Mouse (Mus musculus): ENCODE results near the gene Dab2ip. TPM values are rescaled to one million over a fixed set of nuclear protein-coding genes. Genes with fewer than 3 reads are reported as not detected.

Dab2ip gene
- total RNA-seq, 1 experiment from 2014 or later: 137 TPM

DNA sequence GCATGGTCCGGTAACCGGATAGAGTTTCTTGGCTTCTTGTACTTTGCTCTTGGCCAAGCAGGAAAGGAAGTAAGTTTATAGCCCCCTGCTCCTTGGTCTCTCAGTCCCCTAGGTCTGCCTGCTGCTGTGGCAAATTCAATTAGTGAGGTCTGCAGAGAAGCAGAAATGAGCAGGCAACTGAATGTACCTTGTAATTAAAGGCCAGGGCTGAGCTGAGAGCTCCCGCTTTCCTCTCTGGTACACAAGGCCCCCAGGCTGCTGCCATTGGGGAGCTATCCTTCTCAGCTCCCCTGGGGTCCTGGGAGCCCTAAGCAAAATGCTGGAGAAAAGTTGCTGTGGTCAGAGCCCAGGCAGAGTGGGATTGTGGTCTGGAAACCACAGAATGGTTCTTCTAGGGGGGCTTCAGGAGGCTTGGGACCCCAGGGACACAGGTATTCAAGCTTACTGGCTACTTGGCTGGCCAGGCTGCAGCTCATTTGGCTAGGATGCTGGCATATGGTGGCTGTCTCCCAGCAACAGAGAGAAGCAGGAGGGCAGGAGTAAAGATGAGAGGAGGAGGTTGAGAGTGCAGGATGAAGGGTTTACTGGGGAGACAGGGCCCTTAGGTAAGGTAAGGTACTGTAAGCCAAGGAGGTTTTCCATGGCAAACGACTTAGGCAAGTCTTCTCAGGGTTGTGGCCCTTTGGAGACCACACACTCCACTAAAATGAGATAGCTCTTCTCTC, 922 bp downstream of the Dab2ip start:
- no peak for DNase-seq

DNA sequence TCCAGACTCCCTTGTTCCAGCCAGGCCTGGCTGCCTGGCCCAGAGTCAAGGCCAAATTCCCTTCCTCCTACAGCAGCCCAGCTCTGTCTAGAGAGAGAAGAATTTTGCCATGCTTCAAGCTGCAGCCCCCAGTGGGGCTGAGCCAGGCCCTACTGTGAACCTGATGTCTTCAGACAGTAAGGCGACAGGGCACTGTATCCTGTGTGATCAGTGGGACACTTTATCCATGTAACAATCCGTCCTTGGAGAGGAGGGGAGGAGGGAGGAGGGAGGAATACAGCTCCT, 1.4 kb downstream of the Dab2ip start:
- DNase-seq: peak; percentile 51

DNA sequence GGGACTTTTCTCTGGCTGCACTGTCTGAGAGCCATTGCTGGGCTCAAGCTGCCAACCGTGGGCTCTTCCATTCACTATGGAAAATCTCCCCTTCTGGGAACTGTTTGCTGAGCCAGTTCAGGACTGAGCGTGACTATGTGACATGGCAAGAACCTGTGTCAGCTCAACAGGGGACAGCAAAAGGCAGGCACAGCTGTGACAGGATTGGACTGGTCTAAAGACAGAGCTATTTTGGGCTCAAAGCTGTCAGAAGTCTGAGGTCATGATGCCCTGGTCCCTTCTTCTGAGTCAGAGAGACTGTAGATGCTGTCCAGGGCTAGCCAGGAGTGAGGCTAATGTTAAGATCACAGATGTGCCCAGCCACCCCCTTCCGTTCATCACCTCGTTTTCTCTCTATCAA, 5.7 kb downstream of the Dab2ip start:
- DNase-seq: no peak

DNA sequence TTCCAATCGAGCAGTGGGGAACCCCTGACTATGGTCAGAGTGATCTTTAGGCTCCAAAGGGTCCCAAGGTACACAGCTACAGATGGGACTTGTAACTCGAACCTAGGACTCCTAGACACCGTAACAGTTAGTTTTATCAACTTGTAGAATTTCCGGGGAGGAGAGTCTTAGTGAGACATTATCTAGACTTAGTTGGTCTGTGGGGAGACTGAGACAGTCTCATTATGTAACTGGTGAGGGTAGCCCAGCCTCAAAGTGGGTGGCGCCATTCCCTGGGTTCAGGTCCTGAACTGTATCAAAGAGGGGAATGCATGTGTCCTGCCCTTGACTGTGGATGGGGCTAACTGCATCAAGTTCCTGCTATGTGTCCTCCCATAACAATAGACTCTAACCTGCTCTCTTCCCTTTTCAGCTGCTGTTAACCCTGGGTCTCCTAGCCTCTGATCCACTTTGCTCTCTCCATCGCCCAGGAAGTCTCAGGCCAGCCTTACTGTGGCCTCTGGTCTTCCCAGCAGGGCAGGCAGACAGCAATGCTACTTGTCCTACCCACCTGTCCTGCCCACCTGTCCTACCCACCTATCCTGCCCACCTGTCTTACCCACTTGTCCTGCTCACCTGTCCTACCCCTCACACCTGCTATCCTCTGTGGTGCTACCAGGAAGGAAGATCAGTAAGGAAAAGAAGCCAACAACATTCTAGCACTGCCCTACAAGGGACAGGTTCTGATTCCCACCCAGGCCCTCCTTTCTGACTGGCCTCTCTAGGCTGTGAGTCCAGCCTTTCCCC, 7.2 kb downstream of the Dab2ip start:
- DNase-seq: no peak

DNA sequence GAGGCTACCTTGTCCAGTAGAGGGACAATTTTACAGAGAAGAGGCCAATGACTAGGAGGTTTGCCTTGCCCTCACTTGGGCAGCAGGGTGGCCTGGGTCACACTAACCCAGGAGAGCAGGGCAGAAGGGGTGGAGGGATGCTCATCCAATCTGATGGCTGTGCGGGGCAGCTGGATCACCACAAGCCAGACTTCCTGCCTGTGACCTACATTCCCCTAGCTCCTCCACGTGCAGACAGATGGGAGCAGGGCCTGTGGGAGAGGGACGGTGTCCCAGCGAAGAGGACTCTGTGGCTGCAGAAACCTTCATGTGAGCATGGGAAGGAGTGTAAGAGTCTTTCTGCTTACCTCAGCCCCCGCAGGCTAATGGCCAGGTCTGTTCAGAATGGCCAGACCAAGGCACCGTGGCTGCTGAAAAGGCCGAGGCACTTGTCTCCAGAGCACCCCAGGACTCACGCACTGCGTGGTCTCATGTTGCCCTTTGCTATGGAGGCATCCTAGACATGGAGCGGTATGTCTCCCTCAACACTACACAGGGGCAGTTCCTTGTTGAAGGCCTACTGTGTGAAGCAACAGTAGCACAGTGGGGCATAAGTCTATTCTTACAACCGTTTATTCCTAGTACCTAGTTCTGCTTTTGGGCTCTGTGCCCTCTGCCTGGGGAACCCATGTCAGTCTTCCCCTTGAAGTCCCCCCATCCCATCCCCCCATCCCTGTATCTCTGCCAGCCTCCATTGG, 9.1 kb downstream of the Dab2ip start:
- no peak for DNase-seq

DNA sequence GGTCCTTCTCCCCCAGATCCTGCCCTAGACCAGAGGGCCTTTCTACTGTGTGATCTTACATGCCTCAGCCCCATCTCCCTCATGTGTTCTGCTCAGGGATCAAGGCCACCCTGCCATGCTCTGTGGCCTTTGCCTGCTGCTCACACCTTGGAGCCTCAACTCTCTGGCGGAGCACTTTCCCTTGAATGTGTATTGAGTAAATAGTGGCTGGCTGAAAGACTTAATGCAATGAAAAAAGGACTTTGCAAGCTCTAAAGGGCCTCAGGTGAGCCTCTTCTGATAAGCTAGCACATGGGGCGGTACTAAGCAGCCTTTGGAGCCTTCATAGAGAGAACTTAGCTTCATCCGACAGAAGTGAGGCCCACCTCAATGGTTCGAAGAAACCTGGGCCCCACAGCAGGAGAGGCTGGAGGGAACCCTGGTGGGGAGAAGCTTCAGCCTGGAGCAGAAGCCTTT, 9.7 kb downstream of the Dab2ip start:
- DNase-seq: no peak

DNA sequence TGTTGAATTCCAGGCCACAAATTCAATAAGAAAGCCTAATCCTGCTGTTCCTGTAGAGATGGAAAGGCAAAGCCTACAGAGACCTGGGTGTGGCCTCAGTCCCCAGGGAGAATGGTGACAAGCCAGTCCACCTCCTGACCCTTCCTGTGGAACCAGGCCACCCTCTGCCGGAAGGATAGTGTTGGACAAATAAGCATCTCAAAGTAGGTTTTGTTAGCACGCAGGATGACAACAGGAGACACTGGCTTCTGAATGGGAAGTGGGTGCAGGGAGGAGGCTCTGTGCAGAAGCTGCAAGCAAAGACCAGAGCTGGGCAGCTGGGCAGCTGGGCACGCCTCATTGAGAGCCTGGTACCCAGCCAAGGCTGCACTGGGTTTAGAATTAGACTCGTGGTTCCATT, 12.7 kb downstream of the Dab2ip start:
- no peak for DNase-seq

DNA sequence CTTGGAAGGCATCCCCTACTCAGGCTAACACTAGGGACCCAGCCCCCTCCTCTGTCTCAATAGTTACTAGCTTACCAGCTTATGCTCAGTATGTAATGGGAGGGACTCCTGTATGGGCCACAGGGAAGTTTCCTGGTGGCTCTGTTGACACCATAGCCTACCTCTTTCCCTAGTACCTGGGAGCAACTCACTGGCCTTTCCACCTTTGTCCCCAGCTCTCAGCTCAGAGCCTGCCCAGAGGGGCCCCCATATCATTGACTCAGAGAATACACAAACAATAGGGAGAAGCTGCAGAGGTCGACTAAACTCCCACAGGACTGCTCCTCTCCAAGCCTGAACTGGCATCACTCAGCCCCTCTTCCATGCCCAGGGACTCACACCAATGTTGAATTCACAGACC, 16.6 kb downstream of the Dab2ip start:
- DNase-seq: no peak

DNA sequence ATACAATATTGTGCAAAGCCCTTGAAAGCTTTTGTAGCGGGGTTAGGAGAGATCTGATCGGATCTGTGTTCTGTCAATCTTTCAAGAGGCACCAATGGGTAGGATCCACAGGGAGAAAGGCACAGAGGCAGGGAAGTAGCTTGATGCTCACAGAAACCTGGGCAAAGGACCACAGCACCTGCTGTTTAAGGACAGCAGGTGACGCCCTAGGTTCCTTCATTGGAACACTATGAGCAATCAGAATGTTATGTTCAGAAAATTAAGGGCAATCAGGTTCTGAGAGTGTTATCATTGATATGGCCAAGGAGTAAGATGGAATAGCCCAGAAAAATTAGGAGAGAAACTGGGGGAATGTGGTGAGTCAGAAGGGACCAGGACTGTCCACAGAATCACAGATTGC, 18.6 kb downstream of the Dab2ip start:
- DNase-seq: no peak

DNA sequence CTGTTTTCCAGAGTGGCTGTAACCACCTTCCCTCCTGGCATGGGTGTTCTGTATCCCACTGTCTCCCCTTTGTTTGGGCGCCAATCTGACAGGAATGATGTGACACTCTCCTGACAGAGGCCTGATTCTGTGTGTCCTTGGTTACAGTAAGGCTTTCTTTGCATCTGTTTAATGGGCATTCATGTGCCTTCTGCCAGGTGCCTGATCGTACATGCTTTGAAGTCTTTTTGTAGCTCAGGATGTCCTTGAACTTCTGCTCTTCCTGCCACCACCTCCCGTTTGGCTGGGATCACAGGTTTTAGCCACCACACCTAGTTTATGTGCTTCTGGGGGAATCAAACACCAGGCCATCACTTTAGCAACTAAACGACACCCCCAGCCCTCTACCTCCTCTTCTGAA, 22.0 kb downstream of the Dab2ip start:
- DNase-seq: no peak

DNA sequence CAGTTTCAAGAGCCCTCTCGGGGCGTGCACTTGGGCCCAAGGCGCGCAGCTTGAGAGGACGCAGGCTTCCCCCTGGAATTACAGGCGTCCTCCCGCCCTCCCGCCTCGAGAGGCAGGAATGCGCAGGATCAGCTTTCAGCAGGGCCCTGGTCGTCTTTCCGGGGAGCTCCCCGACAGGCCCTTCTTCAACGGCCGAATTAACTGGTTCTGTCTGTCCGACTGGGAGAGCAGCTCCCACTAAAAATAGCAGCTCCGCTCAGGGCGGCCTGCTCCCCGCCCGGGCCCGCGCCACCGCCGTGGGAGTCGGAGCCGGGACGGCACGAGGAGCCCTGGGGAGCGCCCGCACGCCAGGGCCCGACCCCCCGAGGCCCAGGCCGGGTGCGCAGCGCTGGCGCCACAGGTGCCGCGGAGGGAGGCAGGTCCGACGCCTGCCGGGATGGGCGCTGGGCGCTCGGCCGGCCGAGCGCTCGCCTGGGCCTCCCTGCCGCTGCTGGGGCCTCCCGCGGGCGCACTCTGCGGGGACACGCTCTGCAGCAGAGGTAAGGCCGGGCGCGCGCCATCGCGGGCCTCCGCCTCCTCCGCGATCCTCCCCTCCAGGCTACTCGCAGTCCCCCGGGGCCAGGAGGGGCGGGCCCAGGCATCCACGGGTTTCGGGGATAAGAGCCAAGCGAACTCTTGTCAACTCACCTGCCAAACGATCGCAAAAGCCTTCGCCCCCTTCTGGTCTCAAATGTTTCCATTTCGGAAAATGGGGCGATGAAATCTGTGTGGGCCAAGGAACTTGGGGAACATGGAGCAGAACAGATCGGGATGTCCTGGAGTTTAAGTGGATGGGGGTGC, 23.7 kb downstream of the Dab2ip start:
- peak; percentile 68 for DNase-seq

DNA sequence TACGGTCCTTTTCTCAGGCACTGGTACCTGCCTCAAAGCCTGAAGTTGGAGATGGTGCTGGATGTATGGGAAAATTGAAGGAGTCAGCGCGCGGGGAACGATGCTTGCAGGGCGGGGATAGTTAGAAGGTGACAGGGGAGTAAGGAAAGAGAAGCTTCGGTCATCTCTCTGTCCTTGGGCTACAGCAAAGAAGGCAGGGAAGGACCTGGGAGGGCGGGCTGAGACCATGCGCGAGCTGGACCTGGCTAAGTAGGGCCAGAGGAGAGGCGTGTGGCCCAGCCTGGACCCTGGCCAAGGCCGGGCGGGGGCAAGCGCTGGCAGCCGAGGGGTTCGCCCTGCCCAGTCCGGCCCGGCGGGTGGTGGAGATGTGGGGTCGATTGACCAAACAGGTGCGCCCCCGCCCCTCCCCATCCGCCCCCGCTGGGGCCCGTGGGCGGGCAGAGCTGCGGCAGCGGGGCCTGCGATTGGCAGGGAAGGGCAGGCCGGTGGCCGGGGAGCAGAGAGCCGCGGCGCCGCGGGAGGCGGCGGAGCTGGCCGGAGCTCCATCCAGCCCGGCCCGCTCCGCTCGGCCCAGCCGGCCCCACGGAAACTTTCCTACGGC, 24.4 kb downstream of the Dab2ip start:
- peak; percentile 73 for DNase-seq

DNA sequence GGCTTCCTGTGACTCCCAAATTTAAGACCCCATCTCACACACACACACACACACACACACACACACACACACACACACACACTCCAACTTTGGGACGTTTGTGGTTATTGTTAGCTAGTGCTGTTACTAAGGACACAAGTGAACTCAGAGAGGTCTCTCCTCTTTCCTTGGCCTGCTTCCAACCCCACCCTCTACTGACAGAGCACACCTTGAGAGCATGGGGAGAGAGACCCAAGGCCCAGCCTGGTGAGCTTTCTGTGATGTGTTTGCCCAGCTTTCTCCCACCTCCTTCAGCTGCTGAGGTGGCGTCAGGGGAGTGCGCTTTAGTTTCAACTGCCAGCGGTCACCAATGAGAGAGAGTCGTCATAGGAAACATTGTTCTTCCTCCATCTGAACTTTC, 25.3 kb downstream of the Dab2ip start:
- no peak for DNase-seq

DNA sequence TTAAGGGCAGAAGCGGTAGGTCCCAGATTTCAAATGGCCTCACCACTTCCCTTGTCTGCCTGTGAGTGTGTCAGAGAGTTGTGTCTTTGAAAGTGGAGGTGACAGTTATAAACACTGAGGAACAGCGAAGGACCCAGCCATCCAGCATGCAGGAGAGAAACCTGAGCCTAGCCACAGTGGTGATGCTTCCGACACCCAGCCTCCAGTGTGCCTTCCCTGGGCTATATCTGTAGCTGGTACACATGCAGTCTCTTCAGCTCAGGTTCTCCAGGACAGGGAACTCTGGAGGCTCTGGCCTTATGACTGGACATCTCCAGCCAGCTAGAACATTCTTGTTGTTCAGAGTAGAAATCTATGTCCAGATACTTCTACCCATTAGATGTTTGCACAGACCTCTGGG, 25.9 kb downstream of the Dab2ip start:
- DNase-seq: no peak

DNA sequence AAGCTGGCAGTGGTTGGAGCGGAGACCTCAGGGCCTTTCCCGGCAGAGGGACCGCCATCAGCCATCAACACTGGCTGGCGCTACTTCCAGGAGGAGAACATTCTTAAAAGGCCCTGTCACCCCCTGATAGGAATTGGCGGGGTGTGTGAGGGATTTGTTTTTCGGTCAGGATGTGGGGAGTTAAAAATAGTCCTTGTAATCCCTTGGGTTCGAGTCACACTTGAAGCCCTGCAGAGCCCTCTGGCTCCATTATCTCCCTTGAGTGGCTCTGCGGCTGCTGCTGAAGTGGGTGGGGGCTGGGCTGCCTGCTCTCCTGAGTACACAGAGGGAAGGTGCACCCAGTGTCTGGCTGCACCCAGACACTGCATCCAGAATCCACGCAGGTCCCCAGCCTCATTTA, 30.3 kb downstream of the Dab2ip start:
- DNase-seq: no peak

DNA sequence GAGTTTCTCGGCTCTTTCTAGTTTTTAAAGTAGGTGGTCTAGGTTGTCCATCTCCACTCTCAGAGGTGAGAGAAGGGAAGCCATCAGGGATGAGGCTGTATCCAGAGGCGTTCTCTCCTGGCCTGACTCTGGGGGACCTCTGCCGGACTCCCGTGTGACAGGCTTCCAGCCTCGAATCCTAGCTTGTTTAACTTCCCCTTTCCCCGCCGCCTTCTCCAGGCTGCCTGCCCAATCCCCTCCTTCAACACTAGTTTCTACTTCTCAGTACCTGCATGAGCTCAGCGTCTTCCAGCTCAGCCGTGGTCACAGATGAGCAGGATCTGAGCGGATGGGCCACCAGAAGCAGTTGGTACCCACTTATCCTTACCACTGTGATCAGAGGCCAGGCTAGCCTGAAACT, 31.3 kb downstream of the Dab2ip start:
- DNase-seq: no peak

DNA sequence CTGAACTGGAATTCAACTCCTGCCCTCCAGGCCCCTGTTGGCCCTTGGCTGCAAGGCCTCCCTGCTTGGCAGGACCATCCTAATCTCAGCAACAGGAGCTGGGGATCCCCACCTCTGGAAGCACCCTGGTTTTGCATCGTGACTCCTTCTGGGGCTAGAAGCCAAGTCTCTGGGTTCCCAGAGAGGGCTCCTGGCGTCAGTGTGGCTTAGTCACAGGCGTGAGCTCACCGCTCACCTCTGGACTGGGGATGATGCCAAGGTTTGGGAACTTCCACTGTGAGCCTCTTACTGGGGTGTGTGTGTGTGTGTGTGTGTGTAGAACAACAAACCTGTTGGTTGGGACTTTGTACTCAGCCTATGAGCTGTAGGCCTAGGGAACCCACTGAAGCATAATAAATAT, 31.7 kb downstream of the Dab2ip start:
- peak; percentile 69 for DNase-seq

DNA sequence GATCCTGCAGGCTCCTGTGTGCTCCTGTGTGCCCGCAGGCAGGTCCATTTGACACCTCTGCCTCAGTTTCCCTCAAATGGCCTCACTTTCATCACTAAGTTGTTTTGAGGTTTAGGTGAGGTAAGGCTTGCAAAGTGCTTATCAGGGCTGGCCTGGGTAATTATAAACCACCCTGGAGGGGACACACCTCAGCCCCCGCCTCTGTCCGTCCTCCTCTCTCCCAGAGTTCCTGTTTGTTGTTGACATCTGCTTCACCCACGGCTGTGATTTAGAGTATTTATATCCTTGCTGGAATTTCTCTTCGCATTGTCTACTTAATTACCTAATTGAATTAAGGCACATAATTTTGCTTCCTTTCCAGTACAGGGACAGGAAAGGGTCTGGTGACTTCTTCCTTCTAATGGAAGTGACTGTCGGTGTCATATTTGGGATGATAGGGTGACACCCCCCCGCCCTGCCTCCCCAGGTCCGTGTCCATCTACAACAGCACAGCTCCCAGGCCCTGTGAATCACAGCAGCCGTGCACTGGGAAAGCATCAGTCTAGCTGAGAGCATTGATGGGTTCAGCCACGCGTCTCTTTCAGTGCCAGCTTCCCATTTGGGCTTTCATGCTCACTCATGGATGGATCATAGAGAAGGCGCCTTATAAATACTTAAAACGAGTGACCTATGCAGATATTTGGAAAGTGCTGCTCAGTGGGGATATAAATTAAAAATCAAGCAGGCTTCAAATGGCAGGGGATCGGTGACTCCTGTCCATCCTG, 34.1 kb downstream of the Dab2ip start:
- DNase-seq: no peak

DNA sequence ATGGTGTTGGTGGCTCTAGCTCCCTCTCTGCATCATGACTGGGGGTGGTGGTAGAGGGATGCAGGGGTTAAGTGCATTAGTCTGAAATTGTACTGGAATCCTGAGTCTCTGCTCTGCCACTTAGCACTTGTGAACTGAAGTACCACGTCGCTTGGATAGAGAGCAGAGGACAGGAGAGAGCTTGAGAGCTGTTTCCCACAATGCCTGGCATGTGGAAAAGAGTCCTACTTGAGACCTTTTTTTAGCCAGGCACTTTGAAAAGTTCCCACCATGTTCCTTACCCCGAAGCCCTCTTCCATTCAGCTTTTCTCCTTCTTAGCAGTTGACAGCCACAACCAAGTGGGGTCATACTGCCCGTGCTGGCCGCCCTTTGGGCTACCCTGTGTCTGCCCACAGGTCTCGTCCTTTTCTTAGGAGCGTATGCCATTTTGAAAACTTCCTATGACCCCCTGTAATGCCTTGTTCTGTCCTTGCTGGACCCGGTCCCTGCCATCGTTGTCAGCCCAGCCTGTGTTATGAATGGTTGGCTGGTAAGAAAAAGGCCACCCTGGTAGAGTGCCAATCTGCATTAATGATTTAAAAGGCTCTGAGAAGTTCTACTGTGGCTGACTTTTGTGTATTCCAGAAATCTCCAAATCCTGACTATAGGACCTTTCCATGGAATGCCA, 34.8 kb downstream of the Dab2ip start:
- no peak for DNase-seq

DNA sequence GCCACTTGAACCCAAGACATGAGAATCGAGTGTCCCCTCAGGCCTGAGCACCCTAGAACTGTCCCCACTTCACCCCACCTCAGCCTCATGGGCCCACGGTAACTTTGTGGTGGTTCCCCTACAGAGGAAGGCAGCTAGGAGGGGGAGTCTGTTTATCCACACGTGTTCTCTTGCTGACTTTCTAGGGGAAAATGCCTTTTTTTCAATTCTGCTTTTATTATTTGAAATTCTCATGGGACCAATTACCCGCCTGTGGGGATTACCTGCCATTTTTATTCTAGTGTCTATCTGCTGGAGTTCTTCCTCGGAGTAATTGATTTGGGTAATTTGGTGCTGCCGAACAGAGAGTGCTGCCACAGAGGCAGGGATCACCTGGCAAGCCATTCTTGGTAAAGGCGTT, 35.8 kb downstream of the Dab2ip start:
- DNase-seq: no peak

DNA sequence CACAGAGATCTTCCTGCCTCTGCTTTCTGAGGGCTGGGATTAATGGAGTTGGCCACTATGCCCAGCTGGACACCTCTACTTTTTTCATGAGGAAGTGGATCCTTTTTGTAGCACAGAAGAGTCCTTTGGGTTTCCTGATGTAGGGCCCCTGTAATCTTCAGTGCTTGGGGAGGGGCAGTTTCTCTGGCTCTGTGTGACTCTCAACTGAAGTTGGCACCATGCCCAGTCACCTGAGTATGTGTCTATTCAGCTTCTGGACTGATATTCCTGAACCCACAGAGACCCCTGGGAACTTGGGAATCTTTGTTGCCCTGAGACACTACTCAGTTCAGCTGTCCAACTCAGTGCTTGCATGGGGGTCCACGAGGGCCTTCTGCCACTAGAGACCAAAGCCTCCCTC, 37.0 kb downstream of the Dab2ip start:
- DNase-seq: no peak

Data from adrenal gland, postnatal 25 days (tissue).